Mouse (Mus musculus): ENCODE data around the gene Tbc1d9b. TPM values are rescaled to one million over a fixed set of nuclear protein-coding genes. Genes with fewer than 3 reads are reported as not detected.
A peak's percentile ranks its signal among the peaks of the same experiment; 100 is the strongest.

Gene Tbc1d9b
- total and polyA plus RNA-seq, 2 experiments from 2014 or later = 31.3 to 68.8 TPM

DNA sequence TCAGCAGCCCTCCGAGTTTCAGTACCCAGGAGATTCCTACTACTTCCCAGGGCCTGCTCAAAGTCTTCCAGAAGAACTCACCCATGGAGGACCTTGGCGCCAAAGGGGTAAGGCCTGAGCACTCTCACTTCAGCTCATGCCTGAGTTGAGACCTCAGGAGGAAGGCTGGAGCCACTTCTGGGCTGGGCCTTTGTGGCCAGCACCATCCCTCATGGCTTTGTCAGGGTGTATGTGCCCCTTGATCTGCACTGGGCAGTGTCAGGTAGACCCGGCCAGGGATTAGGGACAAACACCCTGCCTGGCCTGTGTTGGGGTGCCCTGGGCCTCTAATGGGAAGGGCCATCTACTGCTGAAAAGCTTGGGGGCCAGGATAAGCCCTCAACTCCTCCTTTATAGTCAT is 20.2 kb downstream of the Tbc1d9b start:
- Histone ChIP-seq H3K4me3 (ENCODE audit: low read depth, low read length) (no peak overlapping the region), H3K9ac (replicated peaks; ENCODE audit: low read length, poor library complexity, severe bottlenecking) (no peak overlapping the region), H3K9me3 (ENCODE audit: low read length) (no peaks in the 10 kb centered on the region), H3K4me1 (ENCODE audit: insufficient read depth, low read length) (no peaks in the 10 kb centered on the region), H3K27me3 (ENCODE audit: insufficient read depth, low read length) (no peaks in the 10 kb centered on the region), H3K4me2 (ENCODE audit: low read depth, low read length, poor library complexity, severe bottlenecking) (no peak overlapping the region), H3K36me3 (ENCODE audit: insufficient read depth, low read length) (peaks cover 74% of the 10 kb centered on the region), H3K27ac (ENCODE audit: low read depth, low read length) (no peak overlapping the region)
- no peak for TF ChIP-seq CTCF (IDR thresholded peaks at IDR 0.05)
- DNase-seq (ENCODE audit: low spot score) (no peak), ATAC-seq (ENCODE audit: low FRiP score) (no peak)
- 82% methylated on average over 3 of the region's 3 CpGs for WGBS

DNA sequence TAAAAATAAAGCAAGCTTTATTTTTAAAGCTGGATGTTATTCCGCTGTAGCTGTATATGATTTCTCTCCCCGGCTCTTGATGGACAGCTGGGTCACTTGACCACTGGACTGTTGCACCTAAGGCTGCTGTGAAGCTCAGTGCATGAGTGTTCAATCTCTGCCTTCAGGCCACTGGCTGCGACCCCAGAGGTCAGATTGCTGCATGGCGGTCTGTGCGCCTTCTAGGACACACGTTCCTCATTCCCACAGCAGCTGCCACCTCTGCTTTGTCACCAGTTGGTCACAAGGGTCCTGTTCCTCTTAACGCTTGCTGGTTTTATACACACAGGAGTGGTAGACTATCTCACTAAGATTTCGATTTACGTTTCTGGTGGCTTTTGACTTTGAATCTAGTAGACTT is 23.0 kb downstream of the Tbc1d9b start:
- Histone ChIP-seq H3K36me3 (ENCODE audit: insufficient read depth, low read length) (peaks cover 82% of the 10 kb centered on the region), H3K4me2 (ENCODE audit: low read depth, low read length, poor library complexity, severe bottlenecking) (no peak overlapping the region), H3K9ac (replicated peaks; ENCODE audit: low read length, poor library complexity, severe bottlenecking) (no peak overlapping the region), H3K9me3 (ENCODE audit: low read length) (no peaks in the 10 kb centered on the region), H3K4me1 (ENCODE audit: insufficient read depth, low read length) (no peaks in the 10 kb centered on the region), H3K27me3 (ENCODE audit: insufficient read depth, low read length) (no peaks in the 10 kb centered on the region), H3K4me3 (ENCODE audit: low read depth, low read length) (no peak overlapping the region), H3K27ac (ENCODE audit: low read depth, low read length) (no peak overlapping the region)
- TF ChIP-seq CTCF (IDR thresholded peaks at IDR 0.05) = no peak
- ATAC-seq (ENCODE audit: low FRiP score) (no peak), DNase-seq (ENCODE audit: low spot score) (no peak)
- 85% methylated on average over 9 of the region's 9 CpGs for WGBS

DNA sequence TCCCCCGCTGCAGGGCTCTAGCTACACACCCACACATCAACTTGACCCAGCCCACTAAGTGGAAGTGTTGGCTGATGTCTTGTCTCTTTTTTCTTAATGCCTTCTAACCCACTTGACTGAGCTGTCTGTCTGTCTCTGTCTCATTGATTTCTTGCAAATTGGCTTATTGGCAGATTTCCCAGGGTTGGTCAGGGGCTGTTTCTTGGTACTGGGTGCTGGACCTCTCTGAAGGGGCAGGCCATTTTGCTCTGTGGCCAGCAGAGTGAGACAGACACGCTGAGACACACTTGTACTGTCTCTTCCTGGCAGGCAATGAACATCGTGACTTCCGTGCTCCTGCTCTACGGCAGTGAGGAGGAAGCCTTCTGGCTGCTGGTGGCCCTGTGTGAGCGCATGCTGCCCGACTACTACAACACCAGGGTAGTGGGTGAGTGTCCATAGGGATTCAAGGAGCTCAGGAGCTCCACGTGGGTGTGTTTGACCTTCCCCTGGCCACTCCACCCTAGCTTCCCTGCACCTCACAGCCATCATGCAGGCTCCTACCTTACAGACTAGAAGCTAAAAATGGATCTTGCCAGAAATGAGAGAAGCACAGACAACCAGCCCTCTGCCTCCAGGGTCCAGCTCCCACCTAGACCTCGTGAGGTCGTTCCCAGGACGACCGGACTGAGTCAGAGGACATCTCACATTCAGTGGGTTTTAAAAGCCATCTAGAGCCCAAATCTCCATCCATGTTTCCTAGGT is 23.8 kb downstream of the Tbc1d9b start:
- H3K4me3 ChIP-seq (ENCODE audit: low read depth, low read length) = no peak overlapping the region

DNA sequence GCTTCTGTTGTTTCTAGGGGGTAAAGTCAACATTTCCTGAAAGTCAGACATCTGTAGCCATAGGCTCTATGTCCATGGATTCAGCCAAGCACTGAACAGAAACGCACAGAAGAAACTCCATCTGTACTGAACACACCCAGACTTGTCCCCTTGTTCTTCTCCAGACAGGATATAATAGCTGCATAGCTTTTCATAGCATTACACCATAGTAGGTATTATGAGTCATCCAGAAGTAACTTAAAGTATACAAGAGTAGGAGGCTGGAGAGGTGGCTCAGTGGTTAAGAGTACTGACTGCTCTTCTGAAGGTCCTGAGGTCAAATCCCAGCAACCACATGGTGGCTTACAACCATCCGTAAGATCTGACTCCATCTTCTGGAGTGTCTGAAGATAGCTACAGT is 24.6 kb downstream of the Tbc1d9b start:
- H3K27me3 ChIP-seq (ENCODE audit: insufficient read depth, low read length) = no peaks in the 10 kb centered on the region
- no peak overlapping the region for H3K4me2 ChIP-seq (ENCODE audit: low read depth, low read length, poor library complexity, severe bottlenecking)
- WGBS = 94% methylated on average over 2 of the region's 2 CpGs
- ATAC-seq (ENCODE audit: low FRiP score) = no peak
- peaks cover 82% of the 10 kb centered on the region for H3K36me3 ChIP-seq (ENCODE audit: insufficient read depth, low read length)
- no peak for DNase-seq (ENCODE audit: low spot score)
- H3K9ac ChIP-seq (replicated peaks; ENCODE audit: low read length, poor library complexity, severe bottlenecking) = no peak overlapping the region
- H3K4me1 ChIP-seq (ENCODE audit: insufficient read depth, low read length) = no peaks in the 10 kb centered on the region
- no peak overlapping the region for H3K27ac ChIP-seq (ENCODE audit: low read depth, low read length)
- no peak for TF ChIP-seq CTCF (IDR thresholded peaks at IDR 0.05)
- H3K4me3 ChIP-seq (ENCODE audit: low read depth, low read length) = no peak overlapping the region
- H3K9me3 ChIP-seq (ENCODE audit: low read length) = no peaks in the 10 kb centered on the region

More for the DNA sequence above, 23.8 kb downstream of the Tbc1d9b start:
- Histone ChIP-seq H3K27me3 (ENCODE audit: insufficient read depth, low read length) (no peaks in the 10 kb centered on the region), H3K9me3 (ENCODE audit: low read length) (no peaks in the 10 kb centered on the region), H3K9ac (replicated peaks; ENCODE audit: low read length, poor library complexity, severe bottlenecking) (no peak overlapping the region), H3K4me2 (ENCODE audit: low read depth, low read length, poor library complexity, severe bottlenecking) (no peak overlapping the region), H3K36me3 (ENCODE audit: insufficient read depth, low read length) (peaks cover 81% of the 10 kb centered on the region), H3K27ac (ENCODE audit: low read depth, low read length) (no peak overlapping the region), H3K4me1 (ENCODE audit: insufficient read depth, low read length) (no peaks in the 10 kb centered on the region)
- TF ChIP-seq CTCF (IDR thresholded peaks at IDR 0.05) = no peak
- peak; percentile 24 for DNase-seq (ENCODE audit: low spot score)
- ATAC-seq (ENCODE audit: low FRiP score) = no peak
- WGBS = 85% methylated on average over 12 of the region's 12 CpGs

DNA sequence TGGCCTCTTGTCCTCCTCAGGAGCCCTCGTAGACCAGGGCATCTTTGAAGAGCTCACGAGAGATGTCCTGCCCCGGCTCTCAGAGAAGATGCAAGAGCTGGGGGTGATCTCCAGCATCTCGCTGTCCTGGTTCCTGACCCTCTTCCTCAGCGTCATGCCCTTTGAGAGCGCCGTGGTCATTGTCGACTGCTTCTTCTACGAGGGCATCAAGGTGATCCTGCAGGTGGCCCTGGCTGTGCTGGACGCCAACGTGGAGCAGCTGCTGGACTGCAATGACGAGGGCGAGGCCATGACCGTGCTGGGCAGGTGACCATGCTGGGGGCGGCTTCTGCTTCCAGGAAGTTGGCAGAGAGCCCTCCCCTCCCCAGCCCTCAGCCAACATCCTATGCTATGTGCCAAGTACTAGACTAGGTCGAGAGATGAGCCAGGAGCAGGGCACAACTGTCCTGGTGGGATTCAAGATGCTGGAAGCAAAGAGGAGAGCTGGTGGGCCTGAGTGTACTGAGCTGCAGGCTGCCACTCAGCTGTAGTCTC is 25.6 kb downstream of the Tbc1d9b start:
- Histone ChIP-seq H3K27me3 (ENCODE audit: insufficient read depth, low read length) (no peaks in the 10 kb centered on the region), H3K27ac (ENCODE audit: low read depth, low read length) (no peak overlapping the region), H3K36me3 (ENCODE audit: insufficient read depth, low read length) (peaks cover 84% of the 10 kb centered on the region), H3K9me3 (ENCODE audit: low read length) (no peaks in the 10 kb centered on the region), H3K4me3 (ENCODE audit: low read depth, low read length) (no peak overlapping the region), H3K9ac (replicated peaks; ENCODE audit: low read length, poor library complexity, severe bottlenecking) (no peak overlapping the region), H3K4me2 (ENCODE audit: low read depth, low read length, poor library complexity, severe bottlenecking) (no peak overlapping the region), H3K4me1 (ENCODE audit: insufficient read depth, low read length) (no peaks in the 10 kb centered on the region)
- ATAC-seq (ENCODE audit: low FRiP score) (no peak), DNase-seq (ENCODE audit: low spot score) (no peak)
- no peak for TF ChIP-seq CTCF (IDR thresholded peaks at IDR 0.05)
- WGBS = 92% methylated on average over 16 of the region's 16 CpGs

DNA sequence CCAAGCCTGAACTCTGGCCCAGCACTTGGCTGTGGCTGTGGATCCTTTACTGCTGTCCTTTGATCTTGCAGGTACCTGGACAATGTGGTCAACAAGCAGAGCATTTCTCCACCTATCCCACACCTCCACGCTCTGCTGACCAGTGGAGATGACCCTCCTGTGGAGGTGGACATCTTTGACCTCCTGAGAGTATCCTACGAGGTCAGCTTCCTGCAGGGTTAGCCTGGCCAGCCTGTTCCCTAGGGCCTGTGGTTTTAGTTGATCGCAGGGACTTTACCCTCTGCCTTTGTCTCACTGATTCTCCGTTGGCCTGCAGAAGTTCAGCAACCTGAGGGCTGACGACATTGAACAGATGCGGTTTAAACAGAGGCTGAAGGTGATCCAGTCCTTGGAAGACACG is 27.1 kb downstream of the Tbc1d9b start:
- no peak for TF ChIP-seq CTCF (IDR thresholded peaks at IDR 0.05)
- Histone ChIP-seq H3K4me3 (ENCODE audit: low read depth, low read length) (no peak overlapping the region), H3K27ac (ENCODE audit: low read depth, low read length) (no peak overlapping the region), H3K9ac (replicated peaks; ENCODE audit: low read length, poor library complexity, severe bottlenecking) (no peak overlapping the region), H3K4me1 (ENCODE audit: insufficient read depth, low read length) (no peaks in the 10 kb centered on the region), H3K27me3 (ENCODE audit: insufficient read depth, low read length) (no peaks in the 10 kb centered on the region), H3K4me2 (ENCODE audit: low read depth, low read length, poor library complexity, severe bottlenecking) (no peak overlapping the region), H3K9me3 (ENCODE audit: low read length) (no peaks in the 10 kb centered on the region), H3K36me3 (ENCODE audit: insufficient read depth, low read length) (peaks cover 78% of the 10 kb centered on the region)
- DNase-seq (ENCODE audit: low spot score) (no peak), ATAC-seq (ENCODE audit: low FRiP score) (no peak)
- WGBS = 95% methylated on average over 7 of the region's 7 CpGs
